Mouse (Mus musculus): ENCODE results near the gene Gm973.
"Not testable (repeated sequence)": the region's sequence is repeated elsewhere in the genome, so short reads cannot be mapped to it uniquely, and the experiment has no call there.

Gene Gm973

DNA sequence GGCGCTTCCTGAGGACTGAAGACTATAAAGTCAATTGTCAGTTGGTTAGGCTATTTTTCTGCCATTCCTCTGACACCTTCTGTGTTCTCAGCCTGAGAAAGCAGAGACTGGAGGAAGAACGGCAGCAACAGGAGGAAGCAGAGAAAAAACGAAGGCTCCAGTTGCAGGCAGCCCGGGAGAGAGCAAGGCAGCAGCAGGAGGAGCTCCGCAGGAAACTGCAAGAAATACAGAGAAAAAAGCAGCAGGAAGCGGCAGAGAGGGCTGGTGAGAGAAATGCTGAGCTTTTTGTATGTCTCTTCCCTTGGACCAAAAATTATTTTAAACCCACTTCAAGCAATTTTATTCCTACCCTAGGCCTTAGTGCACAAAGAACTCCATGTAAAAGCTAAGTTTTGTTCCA is 117.0 kb downstream of the Gm973 start:
- DNase-seq = no peak

DNA sequence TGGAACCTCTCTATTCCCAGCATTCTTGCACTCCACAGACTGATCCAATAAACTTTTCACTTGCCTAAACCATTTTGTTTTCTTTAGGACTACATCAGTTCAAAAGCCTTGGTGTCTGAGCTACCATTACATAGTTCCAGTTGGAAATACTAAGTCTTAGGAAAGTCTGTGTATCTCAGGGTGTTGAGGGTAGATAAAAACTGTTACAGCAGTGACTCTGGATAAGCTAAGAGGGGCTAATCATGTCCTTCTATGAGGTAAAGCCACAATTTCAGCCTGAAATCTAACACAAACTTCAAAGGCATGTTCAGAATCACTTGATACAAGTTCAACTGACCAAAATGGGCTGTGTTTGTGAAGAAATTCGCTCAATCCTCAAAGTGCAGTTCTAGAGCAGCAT is 120.3 kb downstream of the Gm973 start:
- no peak for DNase-seq

DNA sequence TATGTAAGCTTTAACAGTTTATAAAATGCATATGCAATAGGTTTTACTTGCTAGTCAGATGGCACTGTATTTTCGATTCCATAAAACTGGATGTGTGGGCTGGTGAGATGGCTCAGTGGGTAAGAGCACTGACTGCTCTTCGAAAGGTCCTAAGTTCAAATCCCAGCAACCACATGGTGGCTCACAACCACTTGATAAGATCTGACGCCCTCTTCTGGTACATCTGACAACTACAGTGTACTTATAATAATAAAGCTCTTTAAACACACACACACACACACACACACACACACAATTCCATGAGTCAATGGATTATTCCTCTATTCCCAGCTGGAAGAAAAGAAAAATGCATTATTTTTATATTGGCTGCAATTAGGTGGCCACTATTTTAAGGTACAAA is 122.3 kb downstream of the Gm973 start:
- DNase-seq = no peak

DNA sequence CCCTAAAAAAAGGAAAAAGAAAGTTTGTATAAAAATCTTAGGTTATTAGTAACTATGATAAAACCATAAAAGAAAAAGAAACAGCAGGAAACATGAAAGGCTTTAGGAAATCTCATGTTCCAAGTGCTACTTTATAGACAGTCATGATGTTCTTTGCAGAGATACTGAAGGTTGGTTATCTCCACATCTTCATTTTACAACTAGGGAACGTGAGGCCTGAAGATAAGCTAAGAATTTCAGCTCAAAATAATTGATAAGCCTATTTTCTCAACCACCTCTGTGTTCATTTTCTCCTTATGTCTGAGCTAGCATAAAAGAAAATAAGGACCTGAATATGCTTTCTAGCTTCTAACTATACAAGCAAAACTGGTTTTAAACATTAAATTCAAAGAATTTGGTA is 126.4 kb downstream of the Gm973 start:
- no peak for DNase-seq

DNA sequence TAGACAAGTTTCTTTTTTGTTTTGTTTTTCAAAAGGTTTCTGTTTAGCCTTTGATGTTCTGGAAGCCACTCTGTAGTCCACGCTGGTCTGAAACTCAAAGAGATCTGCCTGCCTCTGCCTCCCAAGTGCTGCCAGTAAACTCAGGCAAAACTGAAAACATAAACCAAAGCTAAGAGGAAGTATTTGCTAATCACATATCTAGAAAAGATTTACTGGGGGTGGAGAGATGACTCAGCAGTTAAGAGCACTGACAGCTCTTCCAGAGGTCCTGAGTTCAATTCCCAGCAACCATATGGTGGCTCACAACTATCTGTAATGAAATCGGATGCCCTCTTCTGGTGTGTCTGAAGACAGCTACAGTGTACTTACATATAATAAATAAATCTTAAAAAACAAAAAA is 130.4 kb downstream of the Gm973 start:
- DNase-seq = not testable (repeated sequence)

DNA sequence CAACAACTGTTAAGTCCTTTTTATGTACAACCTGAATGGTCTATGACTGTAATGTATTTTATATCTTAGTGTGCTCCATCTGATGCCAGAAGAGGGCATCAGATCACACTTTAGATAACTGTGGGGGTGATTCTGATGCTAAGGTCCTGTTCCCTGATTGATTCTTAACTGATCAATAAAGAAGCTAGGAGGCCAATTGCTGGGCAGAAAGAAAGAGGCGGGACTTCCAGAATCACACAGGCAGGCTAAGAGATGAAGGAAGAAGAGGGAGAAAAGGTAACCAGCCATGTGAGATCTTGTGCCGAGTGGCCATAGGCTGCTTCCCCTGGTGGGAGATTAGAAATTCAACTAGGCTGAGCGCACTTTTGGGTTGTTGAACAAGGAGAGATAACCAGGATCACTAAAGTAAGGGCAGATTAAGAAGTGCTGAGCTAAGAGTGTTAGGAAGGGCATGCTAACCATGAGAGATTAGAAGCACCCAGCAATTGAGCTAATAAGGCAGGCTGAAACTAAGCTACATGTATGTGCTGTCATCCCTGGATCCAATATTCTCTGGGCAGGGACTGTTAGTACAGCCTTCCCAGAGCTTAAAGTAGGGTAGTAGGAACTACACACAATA is 135.2 kb downstream of the Gm973 start:
- no peak for DNase-seq

DNA sequence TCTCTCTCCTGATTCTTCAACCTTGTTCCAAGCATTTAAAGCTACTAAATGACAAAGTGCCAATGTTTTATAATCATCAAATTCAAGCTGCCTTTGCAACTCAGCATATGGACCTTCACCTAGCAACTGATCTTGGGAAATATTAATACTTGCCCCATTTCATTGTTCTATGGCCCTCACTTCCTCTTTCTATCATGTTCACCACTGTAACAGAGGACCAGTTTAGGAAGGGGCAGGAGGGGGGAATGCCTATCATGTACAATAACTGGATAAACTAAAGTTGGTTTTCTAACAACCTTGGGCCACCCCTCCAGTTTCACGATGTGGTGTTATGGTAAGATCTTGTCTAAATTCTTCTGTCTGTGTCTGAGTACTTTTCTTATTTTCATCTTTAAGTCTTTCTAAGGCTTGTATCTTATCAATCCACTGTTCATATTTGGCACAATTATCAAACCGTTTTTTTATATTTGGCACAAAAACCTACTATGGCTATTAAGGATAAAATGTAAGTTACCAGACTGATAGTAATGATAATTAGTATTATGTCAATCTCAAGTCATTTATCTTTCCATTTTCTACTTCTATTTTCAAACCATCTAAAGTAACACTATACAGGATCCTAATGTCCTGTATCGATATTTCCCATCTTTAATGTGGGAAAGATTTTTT is 137.3 kb downstream of the Gm973 start:
- DNase-seq = no peak

DNA sequence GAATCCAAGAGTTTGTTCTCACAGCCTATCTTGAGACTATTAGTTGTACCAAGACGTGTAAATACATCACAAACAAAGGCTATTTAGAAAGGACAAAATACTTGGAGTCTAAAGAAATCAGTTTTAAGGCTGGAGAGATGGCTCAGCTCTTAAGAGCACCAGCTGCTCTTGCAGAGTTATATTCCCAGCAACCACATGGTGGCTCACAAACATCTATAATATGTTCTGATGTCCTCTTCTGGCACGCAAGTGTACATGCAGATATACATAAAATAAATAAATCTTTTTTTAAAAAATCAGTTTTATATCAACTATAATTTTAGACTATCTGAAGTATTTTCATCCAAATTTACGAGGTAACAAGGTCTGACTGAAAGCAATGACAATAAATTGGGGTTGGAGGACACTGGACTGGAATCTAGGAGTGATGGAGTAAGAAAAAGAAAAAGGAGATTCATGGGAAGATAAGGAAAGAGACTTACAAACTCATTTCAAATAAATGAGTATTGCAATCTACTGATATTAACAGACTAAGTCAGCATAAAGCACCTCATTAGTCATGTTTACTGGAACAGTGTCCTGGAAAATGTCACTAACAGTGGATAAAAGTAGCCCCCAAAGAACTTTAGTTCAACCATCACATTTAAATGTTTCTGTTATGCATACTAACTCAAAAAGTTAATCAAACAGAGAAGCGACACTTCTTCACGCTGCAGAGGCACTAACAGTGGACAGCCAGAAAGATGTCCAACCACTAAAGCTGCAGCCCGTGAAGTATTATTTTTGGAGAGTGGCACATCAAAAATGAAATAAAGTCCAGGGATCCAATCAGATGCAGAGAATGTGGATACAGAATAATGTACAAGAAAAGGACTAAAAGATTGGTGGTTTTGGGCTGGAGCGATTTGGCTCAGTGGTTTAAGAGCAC is 140.4 kb downstream of the Gm973 start:
- no peak for DNase-seq

DNA sequence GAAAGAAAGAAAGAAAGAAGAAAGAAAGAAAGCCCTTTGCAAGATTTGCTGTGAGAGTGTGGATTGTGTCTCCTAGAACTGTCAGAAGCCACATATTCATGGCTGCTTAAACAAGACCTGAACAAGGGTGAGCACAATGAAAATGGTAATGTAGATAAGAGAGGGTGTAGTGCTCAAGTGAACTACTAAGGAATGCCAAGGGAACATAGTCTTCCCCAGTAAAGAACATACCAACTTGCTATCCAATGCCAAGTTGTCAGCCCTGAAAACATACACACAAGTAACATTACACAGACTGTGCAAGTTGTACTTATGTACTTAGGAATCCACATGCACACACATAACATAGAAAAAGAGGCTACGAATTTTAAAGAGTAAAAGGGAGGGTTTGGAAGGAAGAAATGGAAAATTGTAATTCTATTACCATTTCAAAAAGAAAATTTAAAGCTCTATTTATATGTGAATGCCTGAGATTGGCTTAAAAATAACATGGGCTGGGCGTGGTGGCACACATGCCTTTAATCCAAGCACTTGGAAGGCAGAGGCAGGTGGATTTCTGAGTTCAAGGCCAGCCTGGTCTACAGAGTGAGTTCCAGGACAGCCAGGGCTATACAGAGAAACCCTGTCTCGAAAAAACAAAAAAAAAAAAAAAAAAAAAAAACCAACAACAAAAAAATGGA is 147.5 kb downstream of the Gm973 start:
- no peak for DNase-seq

DNA sequence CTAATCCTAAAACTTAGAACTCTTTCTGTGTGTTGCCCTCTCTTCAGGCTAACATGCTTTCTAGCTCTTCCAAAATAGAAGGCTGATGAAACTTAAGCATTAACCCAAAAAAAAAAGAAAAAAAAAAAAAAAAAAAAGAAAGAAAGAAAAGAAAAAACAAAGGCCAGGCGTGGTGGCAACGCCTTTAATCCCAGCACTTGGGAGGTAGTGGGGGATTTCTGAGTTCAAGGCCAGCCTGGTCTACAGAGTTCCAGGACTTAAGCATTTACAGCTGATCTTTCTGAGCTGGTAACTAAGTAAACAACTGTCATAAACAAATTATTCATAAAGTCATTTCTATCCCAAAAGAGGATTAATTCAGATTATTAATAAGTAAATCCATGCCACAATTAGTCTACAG is 152.8 kb downstream of the Gm973 start:
- no peak for DNase-seq

DNA sequence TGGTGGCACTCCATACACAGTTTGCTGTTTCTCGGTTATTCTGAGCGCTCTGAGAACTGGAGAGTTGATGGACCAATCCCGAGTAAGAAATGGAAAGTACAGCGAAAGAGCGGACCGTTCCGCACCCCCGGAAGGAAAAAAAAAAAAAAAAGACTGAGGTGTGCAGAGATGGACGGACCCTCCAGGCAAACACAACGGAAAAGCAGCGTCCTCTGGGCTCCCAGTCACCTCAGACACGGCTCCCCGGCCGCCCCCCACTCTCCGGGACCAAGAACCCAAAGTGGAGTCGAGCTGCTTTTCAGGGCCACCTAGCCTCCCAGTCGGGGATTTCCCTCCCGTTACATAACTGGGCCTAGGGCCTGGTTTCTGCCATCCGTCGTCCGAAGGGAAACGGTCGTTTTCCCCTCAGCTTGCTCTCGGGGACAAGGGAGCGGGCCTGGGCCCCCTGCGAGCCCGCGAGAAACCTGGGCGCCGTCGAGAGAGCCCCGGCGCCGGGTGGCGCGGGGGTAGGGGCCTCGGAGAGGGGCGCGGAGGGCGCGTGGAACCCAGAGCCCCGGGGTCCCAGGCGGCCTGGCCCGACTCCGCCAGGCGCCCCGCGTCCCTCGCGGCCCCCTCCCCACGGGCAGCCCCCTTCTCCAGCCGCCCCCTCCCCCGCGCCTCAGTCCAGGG is 154.0 kb downstream of the Gm973 start:
- DNase-seq = no peak

DNA sequence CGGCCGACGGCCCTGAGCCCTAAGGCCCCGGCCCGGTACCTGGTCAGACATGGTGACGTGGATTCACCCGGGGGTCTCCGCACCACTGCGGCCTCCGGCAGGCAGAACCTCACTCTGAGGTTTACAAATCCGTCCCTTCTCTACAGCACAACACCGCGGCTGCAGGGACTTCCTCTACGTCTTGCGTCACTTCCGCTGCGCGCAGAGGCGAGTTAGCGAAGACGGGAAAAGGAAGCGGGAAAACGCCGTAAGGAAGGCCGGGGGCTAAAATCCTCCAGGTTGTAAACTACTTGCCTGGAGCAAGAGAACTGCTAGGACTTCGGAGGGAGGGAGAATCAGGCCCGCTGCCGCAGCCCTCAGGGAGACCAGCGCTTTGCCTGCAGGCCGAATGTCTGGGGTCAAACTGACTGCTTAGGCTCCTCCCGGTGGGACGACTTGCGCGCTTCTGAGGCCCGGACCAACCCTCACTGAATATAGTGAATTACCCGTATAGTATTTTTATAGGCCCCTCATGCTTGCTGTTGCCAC is 154.6 kb downstream of the Gm973 start, which contains the start of gene Sumo1:
Gene Sumo1 (minus strand): TSS at position 194 of the 528 bp plus-strand sequence.
- peak; percentile 92 for DNase-seq

DNA sequence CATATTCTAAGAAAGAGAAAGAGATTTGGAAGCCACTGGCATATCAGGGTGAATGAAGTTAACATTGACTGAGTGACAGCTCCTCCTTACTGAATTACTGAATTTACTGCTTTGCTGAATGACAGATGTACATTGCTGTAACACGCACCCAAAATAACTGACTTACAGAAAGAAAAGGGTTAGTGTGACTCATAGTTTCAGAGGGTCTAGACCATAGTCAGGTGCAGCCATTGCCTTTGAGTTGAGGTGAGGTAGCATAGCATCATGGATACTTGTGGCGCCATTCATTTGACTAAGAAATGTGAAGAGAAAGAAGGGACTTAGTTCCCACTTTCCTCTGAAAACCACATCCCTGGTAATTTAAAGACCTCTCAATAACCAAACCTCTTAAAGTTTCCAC is 157.6 kb downstream of the Gm973 start:
- no peak for DNase-seq

DNA sequence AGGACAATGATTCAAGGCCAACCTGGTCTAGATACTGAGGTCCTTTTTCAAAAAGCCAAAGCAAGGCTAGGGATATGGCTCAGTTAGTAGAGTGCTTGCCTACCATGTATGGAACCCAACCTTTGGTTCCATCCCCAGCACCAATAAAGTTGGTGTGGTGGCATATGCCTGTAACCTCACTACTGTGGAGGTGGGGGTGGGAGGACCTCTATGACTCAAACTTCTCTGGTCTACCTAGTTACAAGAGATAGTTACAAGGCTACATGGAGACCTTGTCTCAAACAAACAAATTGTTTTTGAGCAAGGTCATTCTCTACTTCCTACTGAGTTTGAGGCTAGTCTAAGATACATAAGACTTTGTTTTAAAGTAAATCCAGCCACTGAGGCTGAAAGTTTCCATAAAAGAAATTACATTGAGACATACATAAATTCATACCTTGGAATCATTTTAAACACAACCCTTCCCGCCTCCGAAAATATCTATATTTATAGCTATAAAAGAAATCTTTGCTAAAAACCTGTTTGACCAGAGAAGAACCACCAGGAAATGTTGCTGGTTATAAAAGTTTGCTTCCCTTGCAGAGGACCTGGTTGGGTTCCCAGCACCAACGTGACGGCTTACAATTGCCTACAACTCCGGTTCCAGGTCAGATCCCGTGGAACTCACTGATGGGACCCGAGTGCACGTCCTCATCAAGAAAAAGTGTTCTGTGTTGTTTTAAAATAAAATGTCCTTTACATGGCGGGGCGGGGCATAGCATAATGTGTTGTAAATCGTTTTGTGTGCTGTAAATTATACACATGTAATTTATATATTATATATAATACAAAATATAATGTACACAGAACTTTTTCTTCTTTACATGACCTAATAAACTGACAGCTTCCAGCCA is 168.1 kb downstream of the Gm973 start:
- peak; percentile 34 to 40 for DNase-seq

DNA sequence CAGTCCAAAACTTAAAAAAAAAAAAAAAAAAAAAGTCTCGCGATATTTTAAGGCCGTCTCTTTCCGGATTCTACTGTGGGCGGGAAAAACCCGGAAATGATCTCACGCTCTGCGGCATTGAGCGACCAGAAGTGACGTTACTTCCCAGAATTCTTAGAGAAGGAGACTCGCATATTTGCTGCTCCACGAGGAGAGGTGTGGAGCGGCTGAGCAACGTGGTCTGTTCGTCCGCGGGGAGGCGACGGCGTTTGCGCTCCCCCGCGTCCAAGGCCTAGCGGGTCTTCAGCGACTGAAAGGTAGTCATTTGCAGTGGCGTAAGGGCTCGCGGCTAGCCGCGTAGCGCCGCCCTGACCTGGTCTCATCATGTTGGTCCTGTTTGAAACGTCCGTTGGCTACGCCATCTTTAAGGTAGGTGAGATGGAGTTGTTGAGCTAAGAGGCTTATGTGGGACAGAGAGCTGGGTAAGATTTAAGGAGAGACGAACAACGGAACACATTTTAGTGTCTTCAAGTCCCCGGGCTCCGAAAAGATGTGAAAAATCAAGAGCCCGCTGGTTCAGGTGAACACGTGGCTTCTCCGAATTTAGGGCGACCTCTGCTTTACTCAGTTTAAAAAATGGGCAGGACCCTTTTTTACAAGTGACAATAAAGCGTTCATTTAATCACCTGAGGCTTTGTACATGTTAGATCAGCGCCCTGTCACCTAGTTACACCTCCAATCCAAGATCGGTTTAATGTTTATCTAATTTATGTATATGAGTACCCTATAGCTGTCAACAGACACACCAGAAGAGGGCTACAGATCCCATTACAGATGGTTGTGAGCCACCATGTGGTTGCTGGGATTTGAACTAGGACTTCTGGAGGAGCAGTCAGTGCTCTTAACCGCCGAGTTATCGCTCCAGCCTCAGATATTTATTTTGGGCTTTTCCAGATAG is 169.0 kb downstream of the Gm973 start, which contains the start of gene Nop58:
Gene Nop58 (plus strand): TSS at position 153 of the 937 bp plus-strand sequence.
- DNase-seq = peak; percentile 91 to 92
